Mouse (Mus musculus) neural tube, embryonic 10.5 days (tissue): ENCODE measurements around the gene Ptprn2.
A peak's percentile ranks its signal among the peaks of the same experiment; 100 is the strongest.
"Not testable (repeated sequence)": the region's sequence is repeated elsewhere in the genome, so short reads cannot be mapped to it uniquely, and the experiment has no call there.

Experiments
- DNase-seq: peaks from one replicate; pipeline ENCODE4 v3.0.0-alpha.2; 2017; ENCODE audit warnings: low spot score; ENCODE audit errors: extremely low spot score

Gene Ptprn2

GRCm38 (mm10) chr12:116515824-116516223, 30.3 kb downstream of the Ptprn2 start:
- no peak for DNase-seq

- no peak for DNase-seq
Observed at GRCm38 (mm10) chr12:116528861-116529260, 43.3 kb downstream of the Ptprn2 start.

DNA sequence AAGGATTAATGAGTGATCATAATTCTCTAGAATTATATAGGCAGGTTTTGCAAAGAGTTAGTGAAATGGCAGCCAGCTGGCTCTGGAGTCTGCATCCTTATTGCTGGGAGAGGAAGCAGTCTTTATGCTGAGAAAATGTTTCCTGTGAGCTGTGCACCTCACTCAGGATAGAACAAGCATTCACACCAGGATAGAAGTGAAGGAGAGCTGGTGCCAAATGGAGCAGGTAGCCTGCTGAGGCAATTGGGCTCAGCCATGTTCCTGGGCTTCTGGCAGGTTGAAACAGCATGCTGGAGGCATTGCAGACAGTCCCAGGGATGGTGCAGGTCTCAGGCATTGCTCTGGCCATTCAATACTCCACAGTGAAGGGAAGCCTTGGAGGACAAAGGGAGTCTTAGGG, 47.8 kb downstream of the Ptprn2 start:
- no peak for DNase-seq

DNA sequence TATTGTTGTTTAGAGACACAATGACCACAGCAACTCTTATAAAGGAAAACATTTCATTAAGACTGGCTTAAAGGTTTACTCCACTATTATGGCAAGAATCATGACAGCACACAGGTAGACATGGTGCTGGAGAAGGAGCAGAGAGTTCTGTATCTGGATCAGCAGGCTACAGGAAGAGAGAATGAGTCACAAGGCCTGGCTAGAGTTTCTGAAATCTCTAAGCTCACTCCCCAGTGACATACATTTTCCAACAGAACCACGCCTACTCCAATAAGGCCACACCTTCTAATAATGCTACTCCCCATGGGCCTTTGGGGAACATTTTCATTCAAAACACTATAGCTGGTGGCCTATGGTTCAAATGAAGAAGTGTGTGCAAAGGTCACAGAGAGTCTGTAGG, 53.8 kb downstream of the Ptprn2 start:
- DNase-seq: no peak

DNA sequence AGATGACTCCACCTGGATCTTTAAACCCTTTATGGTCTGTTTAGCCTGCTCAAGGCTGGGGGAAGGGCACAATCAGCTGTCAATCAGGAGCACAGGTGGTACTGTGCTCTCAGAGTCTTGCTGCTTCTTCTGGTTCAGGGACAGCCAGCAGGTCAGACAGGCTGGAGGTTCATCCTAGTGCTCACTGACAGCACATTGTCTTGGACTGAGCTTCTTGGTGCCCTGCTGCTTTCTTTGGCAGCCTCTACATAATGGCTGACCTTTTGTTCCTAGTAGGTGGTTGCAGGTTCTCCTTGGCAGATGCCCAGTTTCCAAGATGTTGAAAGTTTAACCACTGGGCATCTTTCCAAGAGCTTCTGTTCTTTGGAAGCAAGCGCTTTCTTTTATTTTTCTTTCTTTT, 55.1 kb downstream of the Ptprn2 start:
- no peak for DNase-seq

GRCm38 (mm10) chr12:116550031-116550430, 64.5 kb downstream of the Ptprn2 start:
- no peak for DNase-seq

- DNase-seq: no peak
Observed at GRCm38 (mm10) chr12:116551516-116551915, 66.0 kb downstream of the Ptprn2 start.

- no peak for DNase-seq
Observed at GRCm38 (mm10) chr12:116552306-116552705, 66.8 kb downstream of the Ptprn2 start.

DNA sequence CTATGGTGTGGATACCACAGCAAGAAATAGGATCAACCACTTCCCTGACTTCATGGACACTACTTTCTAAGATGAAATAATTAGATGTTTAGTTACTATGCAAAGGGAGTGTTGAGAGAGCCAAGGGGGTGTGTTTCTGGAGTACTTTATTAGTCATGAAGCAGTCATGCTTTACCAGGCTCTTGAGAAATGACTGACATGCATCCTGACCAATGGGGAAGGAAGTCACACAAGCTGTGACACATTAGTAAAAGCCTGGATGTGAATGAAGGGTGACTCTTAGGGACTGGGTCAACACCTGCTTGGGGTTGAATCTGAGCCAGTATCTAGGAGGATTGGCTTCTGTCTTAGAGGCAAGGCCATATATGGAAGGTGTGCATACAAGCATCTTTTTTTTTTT, 67.8 kb downstream of the Ptprn2 start:
- no peak for DNase-seq

- DNase-seq: no peak
Observed at GRCm38 (mm10) chr12:116555964-116556363, 70.4 kb downstream of the Ptprn2 start.

- no peak for DNase-seq
Observed at GRCm38 (mm10) chr12:116564441-116564840, 78.9 kb downstream of the Ptprn2 start.

GRCm38 (mm10) chr12:116566672-116567071, 81.2 kb downstream of the Ptprn2 start:
- DNase-seq: no peak

- DNase-seq: no peak
Observed at GRCm38 (mm10) chr12:116567170-116567569, 81.7 kb downstream of the Ptprn2 start.

- no peak for DNase-seq
Observed at GRCm38 (mm10) chr12:116569568-116569967, 84.0 kb downstream of the Ptprn2 start.

- no peak for DNase-seq
Observed at GRCm38 (mm10) chr12:116574102-116574501, 88.6 kb downstream of the Ptprn2 start.

- DNase-seq: no peak
Observed at GRCm38 (mm10) chr12:116574720-116575119, 89.2 kb downstream of the Ptprn2 start.

GRCm38 (mm10) chr12:116577917-116578316, 92.4 kb downstream of the Ptprn2 start:
- not testable (repeated sequence) for DNase-seq

- DNase-seq: peak; percentile 19
Observed at GRCm38 (mm10) chr12:116580827-116581544, 95.5 kb downstream of the Ptprn2 start.

DNA sequence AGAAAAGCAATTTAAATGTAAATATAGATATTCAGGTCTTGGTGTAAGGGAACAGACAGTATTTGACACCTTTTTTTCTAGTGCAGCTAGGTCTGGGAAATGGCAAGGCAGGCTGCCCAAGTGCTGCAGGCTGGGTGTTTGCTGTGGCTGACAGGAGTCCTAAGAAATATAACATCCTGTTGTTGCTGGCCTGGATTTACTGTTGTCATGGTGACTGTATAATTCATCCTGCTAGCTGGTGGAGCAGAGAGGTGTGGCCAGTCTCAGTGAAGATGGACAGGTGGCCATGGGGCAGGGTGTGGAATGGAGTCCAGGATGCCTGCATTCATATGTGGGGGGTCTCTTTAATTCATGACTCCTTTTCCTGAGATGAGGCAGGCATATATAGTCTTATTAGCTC, 96.3 kb downstream of the Ptprn2 start:
- DNase-seq: no peak

GRCm38 (mm10) chr12:116582829-116583228, 97.3 kb downstream of the Ptprn2 start:
- no peak for DNase-seq

- no peak for DNase-seq
Observed at GRCm38 (mm10) chr12:116585001-116585400, 99.5 kb downstream of the Ptprn2 start.

- DNase-seq: no peak
Observed at GRCm38 (mm10) chr12:116586167-116586566, 100.6 kb downstream of the Ptprn2 start.

- no peak for DNase-seq
Observed at GRCm38 (mm10) chr12:116587548-116587947, 102.0 kb downstream of the Ptprn2 start.

DNA sequence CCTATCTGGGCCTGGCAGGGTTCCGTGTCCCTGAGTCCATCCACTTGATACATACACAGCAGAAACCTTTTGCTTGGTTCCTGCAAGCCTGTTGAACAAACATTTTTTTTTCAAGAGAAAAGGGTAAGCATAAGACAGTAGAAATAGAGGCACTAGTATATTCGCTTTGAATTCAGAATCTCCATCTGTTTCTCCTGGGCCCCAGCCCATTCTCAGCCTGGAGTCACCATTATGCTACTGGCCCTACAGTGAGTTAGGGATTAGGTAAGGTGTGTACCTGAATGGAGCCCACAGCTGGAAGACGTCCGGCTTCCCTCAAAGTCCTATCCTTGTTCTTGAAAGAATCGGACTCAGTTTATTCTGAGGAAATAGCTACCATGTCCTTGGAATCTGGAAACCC, 104.6 kb downstream of the Ptprn2 start:
- no peak for DNase-seq
